Mouse (Mus musculus): ENCODE data around the gene Slc9a3r2.

DNA sequence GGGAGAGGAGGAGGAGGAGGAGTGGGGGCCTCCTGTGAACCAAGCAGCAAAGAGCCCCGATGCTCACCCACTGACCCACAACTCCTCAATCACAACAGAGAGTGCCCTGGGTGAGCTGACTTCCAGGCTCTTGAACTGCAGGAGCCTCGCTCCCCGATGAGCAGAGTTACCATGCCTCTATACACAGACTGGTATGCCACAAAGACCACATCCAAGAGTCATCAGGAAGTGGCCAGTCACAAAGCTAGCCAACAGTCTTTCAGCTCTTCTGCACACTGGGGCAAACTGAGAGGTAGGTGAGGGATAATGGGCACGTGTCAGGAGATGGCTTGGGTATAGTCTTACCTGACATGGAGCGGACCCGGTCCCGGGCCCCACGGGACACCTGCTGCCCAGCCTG is 46.2 kb downstream of the Slc9a3r2 start:
- no peak for TF ChIP-seq CTCF (IDR thresholded peaks at IDR 0.05; ENCODE audit: low read depth)
- TF ChIP-seq EP300 (IDR thresholded peaks at IDR 0.05; ENCODE audit: low read depth) = no peak
